Mouse (Mus musculus) activated CD4-positive, CD25-positive, alpha-beta regulatory T cell (primary cell): Measurements from ENCODE around the gene Pld1. TPM values are rescaled to one million over a fixed set of nuclear protein-coding genes. Genes with fewer than 3 reads are reported as not detected.

ENCODE experiments used
- polyA plus RNA-seq, 2 experiments: library from polyadenylated mRNA; unstranded; fragments of 100-300 nt; shearing (Covaris generic); gene quantifications; one replicate each; pipeline ENCODE4 v1.2.1; 2017

The Pld1 gene
- polyA plus RNA-seq: under 1 TPM; 0.21 to 0.70 TPM

DNA sequence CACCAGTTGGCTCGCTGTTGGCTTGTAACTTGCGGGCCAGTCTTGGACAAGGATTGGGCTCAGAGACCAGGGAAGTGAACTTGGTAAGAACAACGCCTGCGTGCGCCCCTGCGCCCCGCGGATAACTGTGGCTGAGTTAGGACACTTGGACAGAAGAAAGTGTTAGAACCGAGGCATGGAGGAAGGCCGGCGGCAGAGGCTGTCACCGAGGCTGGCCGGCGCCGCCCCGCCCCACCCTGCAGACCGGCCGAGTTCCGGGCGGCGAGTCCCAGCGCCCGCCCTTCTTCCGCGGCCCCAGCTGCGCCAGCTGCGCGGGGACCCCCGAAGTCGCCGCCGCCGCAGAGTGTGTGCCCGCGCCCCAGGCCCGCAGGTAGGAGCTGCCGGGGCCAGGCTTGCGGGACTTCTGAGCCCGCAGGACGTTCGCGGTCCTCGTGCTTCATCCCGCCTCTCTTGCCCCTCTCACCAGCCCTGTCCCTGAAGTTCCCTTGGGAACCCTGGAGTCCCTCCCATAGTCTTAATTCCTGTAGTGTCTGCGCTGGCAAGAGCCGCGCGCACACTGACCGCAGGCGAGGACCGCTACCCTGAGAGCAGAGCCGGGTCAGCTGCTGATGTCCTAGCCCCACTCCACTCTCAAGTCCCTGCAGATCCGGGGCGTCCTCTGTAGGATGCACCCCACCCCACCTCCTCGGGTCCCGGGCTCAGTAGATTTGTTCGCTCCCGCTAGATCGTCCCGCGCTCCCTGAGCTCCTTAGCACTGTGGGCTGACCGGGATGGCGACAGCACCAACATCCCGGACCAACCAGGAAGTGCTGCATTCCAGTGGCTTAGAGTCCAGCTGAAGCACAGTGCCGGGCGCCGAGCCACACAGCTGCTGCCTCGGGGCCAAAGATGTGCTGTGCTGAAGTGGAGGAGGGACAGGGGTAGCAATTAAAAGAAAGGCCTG is at the start of gene Pld1:
Pld1 (plus strand) TSS at position 315 of the 943 bp plus-strand sequence.

DNA sequence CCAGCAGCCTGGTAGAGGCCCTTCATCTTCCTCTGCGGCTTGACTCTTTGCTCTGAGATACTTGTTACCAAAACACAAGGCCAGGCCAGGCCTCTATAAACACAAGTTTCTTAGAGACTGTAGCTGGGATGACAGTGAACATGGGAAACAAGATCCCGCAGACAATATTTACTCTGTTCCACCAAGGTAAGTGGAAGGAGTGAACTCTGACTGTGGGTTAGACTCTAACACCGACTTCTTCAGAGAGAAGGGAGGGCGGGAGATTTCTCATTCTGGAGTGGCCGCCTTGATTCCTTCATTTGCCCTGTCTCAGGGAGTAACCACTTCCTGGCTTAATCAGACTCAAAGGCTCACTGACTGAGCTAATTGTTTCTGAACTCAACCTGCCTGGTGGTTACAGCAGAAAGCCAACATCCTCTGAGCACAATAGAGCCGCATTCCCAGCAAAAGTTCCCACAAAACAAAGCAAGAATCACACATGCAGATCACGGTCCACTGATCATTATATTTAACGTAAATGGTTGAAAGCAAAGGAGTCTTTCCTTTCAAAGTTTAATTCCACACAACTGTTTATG is 42.1 kb upstream of the Pld1 start, which contains the start of gene Tmem212:
Tmem212 (minus strand) TSS at position 51 of the 575 bp plus-strand sequence.

Other genes with a start within 250 kb of the Pld1 start
- gene Fndc3b, start 227.4 kb upstream of the Pld1 start, polyA plus RNA-seq: 1 to 10 TPM in 1 of 2 experiments, under 1 TPM in 1; 0.57 to 1.1 TPM
- gene Tmem212, start 42.3 kb upstream of the Pld1 start, polyA plus RNA-seq: not detected